Mouse (Mus musculus) 3134 (cell line): ENCODE data around the gene St6galnac5.

ENCODE experiments used
- DNase-seq: peaks from one replicate; pipeline ENCODE4 v3.0.0-alpha.2; 2011; ENCODE audit warnings: low spot score; ENCODE audit not compliant: insufficient read length; ENCODE audit errors: extremely low read depth

St6galnac5 gene

GRCm38 (mm10) chr3:152951634-152952545, 30.2 kb downstream of the St6galnac5 start:
- no peak for DNase-seq

DNA sequence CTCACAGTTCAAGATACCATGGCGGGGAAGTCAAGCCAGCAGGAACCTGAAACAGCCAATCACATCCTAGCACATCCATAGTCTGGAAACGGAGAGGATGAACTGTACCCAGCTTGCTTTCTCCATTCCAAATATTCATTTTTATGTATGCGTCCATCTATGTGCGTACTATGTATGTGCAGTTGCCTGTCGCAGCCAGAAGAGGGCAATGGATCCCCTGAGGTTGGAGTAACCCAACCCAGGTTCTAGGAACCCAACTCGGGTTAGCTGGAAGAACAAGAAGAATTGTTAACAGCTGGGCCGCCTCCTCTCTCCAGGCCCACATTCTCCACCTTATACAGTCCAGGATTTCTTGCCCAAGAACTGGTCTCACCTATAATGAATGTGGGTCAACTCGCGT, 31.1 kb downstream of the St6galnac5 start:
- DNase-seq = no peak

DNA sequence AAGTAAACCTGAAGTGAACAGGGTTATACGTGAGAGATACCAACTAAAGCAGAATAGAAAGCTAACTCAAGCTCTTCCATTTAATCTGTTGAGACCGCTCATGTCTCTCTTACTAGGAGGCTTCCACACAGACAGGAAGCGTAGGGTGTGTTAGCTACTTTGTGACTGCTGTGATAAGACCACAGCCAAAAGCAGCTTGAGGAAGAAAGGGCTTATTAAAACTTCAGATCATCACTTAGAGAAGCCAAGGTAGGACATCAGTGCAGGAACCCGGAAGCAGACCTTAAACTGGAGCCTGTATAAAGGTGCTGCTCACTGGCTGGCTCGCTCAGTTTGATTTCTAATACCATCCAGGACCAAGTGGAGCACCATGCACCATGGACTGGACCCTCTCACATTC, 31.7 kb downstream of the St6galnac5 start:
- DNase-seq = no peak

GRCm38 (mm10) chr3:152949233-152949777, 32.7 kb downstream of the St6galnac5 start:
- no peak for DNase-seq

- no peak for DNase-seq
Measured at GRCm38 (mm10) chr3:152948556-152948955, 33.5 kb downstream of the St6galnac5 start.

DNA sequence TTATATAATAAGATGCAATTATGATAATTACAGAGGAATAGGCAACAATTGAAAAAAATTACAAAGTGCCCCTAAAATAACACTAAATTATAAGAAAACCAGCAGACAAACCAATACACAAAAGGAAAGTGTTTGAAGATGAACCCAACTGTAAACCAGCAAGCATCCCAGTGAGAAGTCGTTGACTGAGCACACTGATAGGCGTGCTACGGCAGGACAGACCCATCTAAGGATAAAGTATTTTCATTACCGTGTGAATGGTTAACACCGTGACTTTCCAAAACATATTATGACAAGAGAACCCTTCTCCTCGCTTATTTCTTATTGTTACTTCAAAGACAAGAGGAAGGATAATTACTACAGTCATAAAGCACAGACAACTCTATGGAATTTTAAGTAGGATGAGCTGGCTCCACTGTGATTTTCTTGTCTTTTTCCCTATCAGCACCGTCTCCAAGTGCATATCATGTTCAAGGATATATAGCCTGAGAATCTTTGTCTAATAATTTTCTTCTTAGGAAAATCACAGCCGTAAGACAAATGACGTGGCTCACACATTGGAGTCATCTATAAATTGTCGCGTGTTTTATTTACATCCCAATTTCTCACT, 34.9 kb downstream of the St6galnac5 start:
- no peak for DNase-seq

DNA sequence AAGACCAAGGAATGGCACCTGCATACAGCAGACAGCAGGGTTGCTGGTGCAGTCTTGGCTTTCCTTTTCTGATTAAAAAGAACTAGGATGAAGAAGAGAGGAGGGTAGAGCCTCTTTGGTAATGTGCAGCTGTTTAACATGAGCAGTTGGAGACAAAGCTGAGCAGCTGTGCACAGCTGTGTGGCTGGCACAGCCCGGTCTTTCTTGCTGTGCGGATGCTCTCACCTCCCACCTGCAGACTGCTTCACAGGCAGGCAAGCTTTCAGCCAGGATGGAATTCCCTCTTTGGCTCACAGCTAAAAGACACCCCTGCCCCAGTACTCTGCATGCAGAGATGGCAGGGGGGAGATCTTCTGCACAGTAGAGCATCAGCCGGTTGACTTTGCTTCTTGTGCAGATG, 37.3 kb downstream of the St6galnac5 start:
- no peak for DNase-seq

- no peak for DNase-seq
Measured at GRCm38 (mm10) chr3:152942985-152943384, 39.1 kb downstream of the St6galnac5 start.

GRCm38 (mm10) chr3:152941671-152942070, 40.4 kb downstream of the St6galnac5 start:
- no peak for DNase-seq

DNA sequence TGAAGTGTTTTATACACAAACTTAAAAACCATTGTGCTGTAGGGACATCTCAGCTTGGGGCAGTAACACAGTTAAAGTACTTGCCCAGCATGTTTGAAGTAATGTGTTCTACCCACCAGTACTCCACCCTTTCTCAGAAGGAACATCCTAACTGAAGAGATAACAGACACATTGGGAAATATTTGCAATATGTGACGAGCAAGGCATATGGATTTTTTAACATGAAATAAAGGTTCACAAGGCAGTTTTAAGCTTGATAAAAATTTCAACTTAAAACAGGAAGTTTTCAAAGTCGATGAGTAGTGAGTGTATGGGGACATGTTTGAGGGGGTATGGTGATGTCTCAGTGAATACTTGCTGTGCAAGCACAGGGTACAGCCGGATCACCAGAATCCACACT, 45.7 kb downstream of the St6galnac5 start:
- DNase-seq = no peak

- no peak for DNase-seq
Measured at GRCm38 (mm10) chr3:152933737-152934136, 48.3 kb downstream of the St6galnac5 start.

DNA sequence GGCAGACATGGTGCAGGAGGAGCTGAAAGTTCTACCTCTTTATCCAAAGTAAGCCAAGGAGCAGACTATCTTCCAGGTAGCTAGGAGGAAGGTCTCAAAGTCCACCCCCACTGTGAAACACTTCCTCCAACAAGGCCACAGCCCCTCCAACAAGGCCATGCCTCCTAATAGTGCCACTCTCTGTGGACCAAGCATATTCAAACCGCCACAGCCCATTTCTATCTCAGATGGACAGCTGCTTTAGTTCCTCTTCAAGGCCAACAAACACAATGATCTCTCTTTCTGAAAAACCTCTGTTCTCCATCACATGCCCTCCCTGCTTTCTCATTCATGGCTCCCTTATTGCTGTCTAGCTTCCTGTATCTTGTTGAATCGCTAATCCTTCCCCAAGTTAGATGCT, 49.5 kb downstream of the St6galnac5 start:
- DNase-seq = no peak

- no peak for DNase-seq
Measured at GRCm38 (mm10) chr3:152932096-152932495, 50.0 kb downstream of the St6galnac5 start.

- DNase-seq = no peak
Measured at GRCm38 (mm10) chr3:152931354-152931753, 50.7 kb downstream of the St6galnac5 start.

DNA sequence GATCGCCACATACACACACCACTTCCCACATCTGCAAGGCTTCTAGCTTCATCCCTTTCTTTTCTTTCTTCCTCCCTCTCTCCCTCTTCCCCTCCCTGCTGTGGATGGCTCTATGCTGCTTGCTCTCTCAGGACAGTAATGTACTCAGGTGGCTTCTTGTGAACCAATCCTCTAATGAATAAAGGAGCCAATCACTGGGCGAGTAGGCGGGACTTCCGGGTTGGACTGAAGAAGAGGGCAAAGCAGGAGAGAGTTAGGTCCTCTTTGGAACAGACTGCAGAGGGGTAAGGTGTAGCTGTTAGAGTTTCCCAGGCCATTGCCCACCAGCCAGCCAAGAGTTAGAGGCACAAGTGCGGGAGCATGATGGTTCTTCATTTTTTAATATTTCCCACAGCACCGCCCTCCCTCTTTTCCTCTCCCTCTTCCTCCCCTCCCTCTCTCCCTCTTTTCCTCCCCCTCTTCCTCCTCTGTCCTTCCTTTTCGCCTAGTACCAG, 52.2 kb downstream of the St6galnac5 start:
- DNase-seq = peak; percentile 59

- no peak for DNase-seq
Measured at GRCm38 (mm10) chr3:152929256-152929787, 52.7 kb downstream of the St6galnac5 start.

GRCm38 (mm10) chr3:152928287-152928975, 53.6 kb downstream of the St6galnac5 start:
- DNase-seq = no peak

GRCm38 (mm10) chr3:152926166-152926565, 55.9 kb downstream of the St6galnac5 start:
- DNase-seq = no peak

GRCm38 (mm10) chr3:152925364-152925763, 56.7 kb downstream of the St6galnac5 start:
- DNase-seq = no peak

- no peak for DNase-seq
Measured at GRCm38 (mm10) chr3:152923530-152923929, 58.5 kb downstream of the St6galnac5 start.

DNA sequence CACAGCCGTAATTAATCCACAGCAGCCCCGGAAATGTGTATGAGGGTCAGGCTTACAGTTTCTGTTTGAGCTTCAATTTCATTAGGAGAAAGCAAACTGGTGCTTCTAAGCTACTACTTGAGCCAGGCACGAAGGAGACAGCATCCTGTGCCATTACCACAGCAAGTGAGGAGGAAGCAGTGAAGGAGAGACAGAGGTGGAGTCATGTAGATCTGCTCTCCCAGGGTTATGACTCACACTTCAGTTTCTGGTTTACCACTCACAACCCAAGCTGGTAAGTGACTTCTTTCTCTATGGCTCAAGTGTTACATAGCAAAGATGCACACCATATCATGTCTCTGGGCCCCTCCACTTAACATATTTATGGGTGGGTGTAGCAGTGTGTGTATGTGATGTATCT, 61.7 kb downstream of the St6galnac5 start:
- DNase-seq = peak; percentile 45
